Mouse (Mus musculus) stomach, embryonic 15.5 days (tissue): ENCODE results near the gene Lig3. TPM values are rescaled to one million over a fixed set of nuclear protein-coding genes. Genes with fewer than 3 reads are reported as not detected.

Experiments
- ATAC-seq: fragments of 200-750 bp; cut with Nextera tagmentation; 2 replicates; pipeline ENCODE4 v1.8.0; 2017; ENCODE audit warnings: low read depth, moderate number of reproducible peaks, moderate TSS enrichment; ENCODE audit not compliant: insufficient read depth, low FRiP score
- H3K27ac ChIP-seq: fragments of 300-500 bp; sonication (generic); 2 replicates; pipeline ENCODE4 v1.5.1; 2015; ENCODE audit warnings: mild to moderate bottlenecking, inconsistent platforms
- H3K27me3 ChIP-seq: fragments of 300-500 bp; sonication (generic); replicated peaks from 2 replicates; pipeline ENCODE4 v1.6.1; 2015; ENCODE audit warnings: inconsistent platforms
- H3K36me3 ChIP-seq: fragments of 300-500 bp; sonication (generic); 2 replicates; pipeline ENCODE4 v1.6.1; 2015; ENCODE audit warnings: inconsistent platforms
- H3K4me1 ChIP-seq: fragments of 300-500 bp; sonication (generic); 2 replicates; pipeline ENCODE4 v1.6.1; 2015; ENCODE audit warnings: inconsistent platforms
- H3K4me2 ChIP-seq: fragments of 300-500 bp; sonication (generic); 2 replicates; pipeline ENCODE4 v1.6.1; 2015; ENCODE audit warnings: mild to moderate bottlenecking, inconsistent platforms
- H3K4me3 ChIP-seq: fragments of 300-500 bp; sonication (generic); replicated peaks from 2 replicates; pipeline ENCODE4 v1.5.1; 2015; ENCODE audit warnings: inconsistent platforms
- H3K9ac ChIP-seq: fragments of 300-500 bp; sonication (generic); 2 replicates; pipeline ENCODE4 v1.6.1; 2015; ENCODE audit warnings: inconsistent platforms
- H3K9me3 ChIP-seq: fragments of 300-500 bp; sonication (generic); 2 replicates; pipeline ENCODE4 v1.6.1; 2016; ENCODE audit warnings: inconsistent platforms
- WGBS: fragments of 180-500 bp; shearing (Covaris S2); methylation state at CpG from one replicate; pipeline ENCODE4 v1.1.7; 2015; 5-methylcytosine and 5-hydroxymethylcytosine counted together
- polyA plus RNA-seq: library from polyadenylated mRNA; unstranded; fragments of >200 nt; fragmentation: Nextera tagmentation; extraction: Ambion mirVana; gene quantifications from 2 replicates; pipeline ENCODE4 v1.2.1, GENCODE M21; 2015

Lig3 gene
- polyA plus RNA-seq, 1 experiment from 2014 or later, result 22.9 TPM

GRCm38 (mm10) chr11:82852540-82852939 lies 71.6 kb downstream of the Lig3 start:
- ATAC-seq, result no peak
- H3K4me3 ChIP-seq, result no peak overlapping the region
- H3K27ac ChIP-seq, result no peak overlapping the region
- 0 out of 2 replicates have a peak, but pooled peaks cover 9% of the 10 kb centered on the region for H3K4me1 ChIP-seq
- no peak overlapping the region for H3K4me2 ChIP-seq
- no peaks in the 10 kb centered on the region for H3K27me3 ChIP-seq
- 79% methylated on average over 10 of the region's 10 CpGs for WGBS
- H3K36me3 ChIP-seq, result no peaks in the 10 kb centered on the region
- no peaks in the 10 kb centered on the region for H3K9me3 ChIP-seq
- H3K9ac ChIP-seq, result no peak overlapping the region

- 76% methylated on average over 7 of the region's 7 CpGs for WGBS
Measured at GRCm38 (mm10) chr11:82852958-82853357, 72.0 kb downstream of the Lig3 start.

More at GRCm38 (mm10) chr11:82852958-82853357, 72.0 kb downstream of the Lig3 start:
- 0 out of 2 replicates have a peak, but pooled peaks cover 9% of the 10 kb centered on the region for H3K4me1 ChIP-seq
- H3K36me3 ChIP-seq, result no peaks in the 10 kb centered on the region
- no peaks in the 10 kb centered on the region for H3K9me3 ChIP-seq
- no peaks in the 10 kb centered on the region for H3K27me3 ChIP-seq
- no peak overlapping the region for H3K4me3 ChIP-seq
- no peak overlapping the region for H3K27ac ChIP-seq
- no peak overlapping the region for H3K9ac ChIP-seq
- ATAC-seq, result no peak
- no peak overlapping the region for H3K4me2 ChIP-seq

Other genes with a start within 250 kb of the Lig3 start
- gene Cct6b, start 16.8 kb upstream of the Lig3 start, polyA plus RNA-seq, result 0.37 and 0.40 TPM in 2 replicates
- 31.7 and 35.0 TPM in 2 replicates for gene Zfp830, start 16.8 kb upstream of the Lig3 start, polyA plus RNA-seq
- gene Rffl, start 90.1 kb downstream of the Lig3 start, polyA plus RNA-seq, result 17.5 and 20.2 TPM in 2 replicates
- 13.6 and 14.8 TPM in 2 replicates for gene Rad51d, start 109.5 kb downstream of the Lig3 start, polyA plus RNA-seq
- gene Fndc8, start 111.0 kb downstream of the Lig3 start, polyA plus RNA-seq, result 0.13 and 0.15 TPM in 2 replicates
- 30.7 and 31.1 TPM in 2 replicates for gene Nle1, start 127.3 kb downstream of the Lig3 start, polyA plus RNA-seq
- 2.5 and 2.6 TPM in 2 replicates for gene Unc45b, start 129.4 kb downstream of the Lig3 start, polyA plus RNA-seq
- gene Slfn5, start 170.2 kb downstream of the Lig3 start, polyA plus RNA-seq, result 2.4 and 2.5 TPM in 2 replicates
- gene Slfn9, start 210.7 kb downstream of the Lig3 start, polyA plus RNA-seq, result 23.8 and 26.8 TPM in 2 replicates
- gene Slfn8, start 239.7 kb downstream of the Lig3 start, polyA plus RNA-seq, result 0.81 and 1.0 TPM in 2 replicates